Mouse (Mus musculus) layer of hippocampus, adult 8-10 months (tissue): ENCODE measurements around the gene Olfr140. TPM values are rescaled to one million over a fixed set of nuclear protein-coding genes. Genes with fewer than 3 reads are reported as not detected.

Experiments used
- DNase-seq, 2 experiments: peaks; one replicate each; pipeline ENCODE4 v3.0.0; 2022; ENCODE audit warnings: low spot score in 2 of 2
- total RNA-seq, 4 experiments: library from RNA; stranded (reverse); gene quantifications; 2 replicates each; pipeline ENCODE4 v1.2.4; 2022

The Olfr140 gene
- not detected for total RNA-seq

- no peak for DNase-seq
These were observed at the start of gene Olfr140 for GRCm38 (mm10) chr2:90063494-90063893. Gene Olfr140, minus strand, starts transcription at chr2:90063594.

DNA sequence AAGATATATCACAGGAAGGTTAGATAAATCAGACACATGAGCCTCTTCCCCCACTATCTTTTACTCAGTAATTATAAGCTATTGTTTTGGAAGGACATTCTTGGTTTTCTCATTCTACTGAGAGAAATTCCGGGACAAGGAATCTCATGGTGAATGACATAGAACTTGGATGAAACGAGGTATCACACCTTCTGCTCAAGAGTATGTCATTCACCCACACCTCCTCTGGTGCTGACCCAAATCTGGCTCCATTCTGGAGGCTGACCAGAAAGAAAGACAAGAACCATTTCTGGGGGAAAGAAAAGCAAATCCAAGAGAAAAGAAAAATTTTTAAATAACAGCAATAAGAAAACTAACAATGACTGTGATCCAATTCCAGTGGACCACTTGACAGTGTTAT, 6.7 kb upstream of the Olfr140 start:
- no peak for DNase-seq

- no peak for DNase-seq
These were observed 28.4 kb downstream of the Olfr140 start, which contains the start of gene Olfr1265 for GRCm38 (mm10) chr2:90035037-90035436. Gene Olfr1265, plus strand, starts transcription at chr2:90035337.

DNA sequence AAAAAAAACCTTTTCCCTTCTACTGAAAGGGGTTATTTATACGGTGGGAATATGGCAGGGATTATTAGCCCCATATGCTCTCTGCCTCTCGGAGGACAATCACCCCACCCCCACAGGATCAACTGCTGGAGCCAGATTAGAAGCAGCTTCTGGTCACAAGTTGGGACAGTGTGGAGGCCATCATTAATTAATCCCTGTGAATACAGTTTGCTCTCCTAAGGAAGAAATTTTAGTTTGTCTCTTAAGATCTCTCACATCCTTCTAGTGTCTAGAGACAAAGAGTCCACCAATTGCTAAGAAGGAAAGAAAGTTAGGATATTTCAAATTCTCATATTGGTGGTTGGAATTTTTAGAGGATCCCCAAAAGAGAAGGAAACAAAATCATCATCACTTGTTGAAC, 37.9 kb downstream of the Olfr140 start, which contains the start of gene Olfr1264:
Gene Olfr1264 (minus strand): TSS at position 101 of the 400 bp plus-strand sequence.
- no peak for DNase-seq

- DNase-seq: no peak
These were observed 51.6 kb downstream of the Olfr140 start, which contains the start of gene Olfr1263 for GRCm38 (mm10) chr2:90011831-90012230. Gene Olfr1263, plus strand, starts transcription at chr2:90012131.

GRCm38 (mm10) chr2:89999845-90000244, 63.5 kb downstream of the Olfr140 start, which contains the start of gene Olfr1262:
Gene Olfr1262, plus strand, starts transcription at chr2:90000145.
- DNase-seq: no peak

Other genes starting within 250 kb of the Olfr140 start
- gene Olfr1256, start 222.0 kb downstream of the Olfr140 start, total RNA-seq: not detected
- gene Olfr48, start 215.4 kb downstream of the Olfr140 start, total RNA-seq: not detected
- gene Olfr1257, start 185.2 kb downstream of the Olfr140 start, total RNA-seq: not detected
- not detected for gene Olfr1258, start 136.3 kb downstream of the Olfr140 start, total RNA-seq
- gene Olfr1259, start 114.9 kb downstream of the Olfr140 start, total RNA-seq: not detected
- gene Olfr1260, start 89.3 kb downstream of the Olfr140 start, total RNA-seq: not detected
- gene Olfr1261, start 72.4 kb downstream of the Olfr140 start, total RNA-seq: not detected
- gene Olfr1262, start 63.4 kb downstream of the Olfr140 start, total RNA-seq: not detected
- not detected for gene Olfr1263, start 51.5 kb downstream of the Olfr140 start, total RNA-seq
- gene Olfr1264, start 38.0 kb downstream of the Olfr140 start, total RNA-seq: not detected
- gene Olfr1265, start 28.3 kb downstream of the Olfr140 start, total RNA-seq: not detected
- not detected for gene Olfr1269, start 57.8 kb upstream of the Olfr140 start, total RNA-seq
- not detected for gene Olfr32, start 78.7 kb upstream of the Olfr140 start, total RNA-seq
- gene Olfr1270, start 89.5 kb upstream of the Olfr140 start, total RNA-seq: not detected
- under 1 TPM in 1 of 4 experiments, not detected in 3; 0.25 TPM for gene Olfr1506, start 160.9 kb upstream of the Olfr140 start, total RNA-seq
- not detected for gene Olfr142, start 194.0 kb upstream of the Olfr140 start, total RNA-seq
- gene Olfr1271, start 207.4 kb upstream of the Olfr140 start, total RNA-seq: not detected
- not detected for gene Olfr1272, start 229.2 kb upstream of the Olfr140 start, total RNA-seq